Comparison of ENCODE assay signal across 8 mouse cellular contexts in the genomic region with DNA sequence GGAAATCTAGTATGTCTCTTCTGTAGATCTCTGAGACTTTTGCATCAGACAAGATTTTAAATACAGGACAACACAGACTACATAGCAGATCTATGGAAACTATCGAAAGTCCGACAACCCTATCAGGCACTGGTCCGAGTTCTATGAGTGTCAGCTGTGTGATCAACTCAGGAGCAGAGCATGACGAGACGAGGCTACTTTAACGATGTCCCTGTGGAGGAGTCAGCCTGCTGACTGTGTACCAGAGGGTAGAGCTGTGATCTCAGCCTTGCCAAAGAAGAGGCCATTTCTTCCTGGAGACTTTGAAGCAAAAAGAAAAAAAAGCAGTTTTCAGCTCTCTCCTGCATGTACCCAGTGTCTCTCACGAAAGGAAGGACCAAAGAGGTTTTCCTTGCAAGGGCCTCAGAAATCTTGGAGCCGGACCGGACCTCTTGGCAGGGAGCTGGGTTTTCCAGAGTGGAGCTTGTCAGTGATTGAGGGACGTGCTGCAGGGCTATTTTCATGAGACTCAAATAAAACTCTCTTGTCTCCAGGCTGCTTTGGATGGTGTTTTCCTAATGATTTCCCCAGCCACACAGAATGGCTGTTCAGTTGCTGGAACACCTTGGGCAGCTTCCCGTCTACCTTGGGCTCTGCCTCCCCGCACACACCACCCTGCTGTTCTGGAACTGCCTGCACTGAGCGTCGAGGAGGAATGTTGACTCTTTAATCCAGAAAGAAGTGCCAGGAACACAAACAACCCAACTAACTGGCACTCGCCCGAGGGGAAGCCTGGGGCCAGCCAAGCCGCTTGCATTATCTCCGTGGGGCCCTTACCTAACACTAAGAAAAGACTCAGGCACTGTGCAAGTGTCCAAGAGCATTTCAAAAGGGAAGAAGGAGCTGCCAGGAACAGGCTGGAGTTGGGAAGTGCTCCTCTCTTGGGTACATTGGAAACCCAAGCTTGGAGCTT. TPM values are rescaled to one million over a fixed set of nuclear protein-coding genes. Genes with fewer than 3 reads are reported as not detected.
DNase-seq lines count a peak whose midpoint lies in the region; ATAC-seq and TF ChIP-seq lines count a peak whose summit lies in the region.

No protein-coding gene starts in this region.

- peak; percentile 3 for DNase-seq in cerebellum, adult 9-10 months
- DNase-seq in cerebellum, adult 8-10 months, result no peak
- peak; percentile 39 for DNase-seq in midbrain, postnatal 0 days (ENCODE audit: low spot score)
- DNase-seq in midbrain, embryonic 11.5 days (ENCODE audit: low spot score, missing footprints), result no peak
- peak; percentile 51 to 72 for DNase-seq in gastrocnemius, postnatal 4 days (ENCODE audit: low spot score in 2 of 2)
- DNase-seq in lung, adult 2 months, result peak; percentile 40
- DNase-seq in embryo, embryonic 10.5 days (ENCODE audit: low spot score), result no peak

- no peaks in the 10 kb centered on the region for H3K9me3 ChIP-seq in midbrain, postnatal 0 days (ENCODE audit: low read length)
- H3K9me3 ChIP-seq in midbrain, embryonic 11.5 days (ENCODE audit: control insufficient read depth, low read length), result no peaks in the 10 kb centered on the region
- no peaks in the 10 kb centered on the region for H3K9me3 ChIP-seq in liver, embryonic 12.5 days (replicated peaks)

- no peak overlapping the region; the same call in 1 of the 2 replicates for H3K27ac ChIP-seq in midbrain, postnatal 0 days (ENCODE audit: low read depth, low read length)
- no peak overlapping the region for H3K27ac ChIP-seq in midbrain, embryonic 11.5 days (ENCODE audit: low read depth, low read length)
- H3K27ac ChIP-seq in liver, embryonic 12.5 days, result no peak overlapping the region

- H3K4me3 ChIP-seq in midbrain, postnatal 0 days (ENCODE audit: low read depth, low read length), result no peak overlapping the region
- no peak overlapping the region for H3K4me3 ChIP-seq in midbrain, embryonic 11.5 days (ENCODE audit: low read depth, low read length)
- no peak overlapping the region for H3K4me3 ChIP-seq in lung, adult 2 months (replicated peaks; ENCODE audit: extremely low read depth, low read depth, low read length)
- no peak overlapping the region for H3K4me3 ChIP-seq in liver, embryonic 12.5 days

- no peaks in the 10 kb centered on the region for H3K27me3 ChIP-seq in midbrain, postnatal 0 days (ENCODE audit: insufficient read depth, low read length)
- H3K27me3 ChIP-seq in midbrain, embryonic 11.5 days (ENCODE audit: control insufficient read depth, insufficient read depth, low read length), result no peaks in the 10 kb centered on the region
- H3K27me3 ChIP-seq in liver, embryonic 12.5 days (replicated peaks), result no peaks in the 10 kb centered on the region

- no peak for TF ChIP-seq POLR2A in lung, adult 2 months (IDR thresholded peaks at IDR 0.05; ENCODE audit: borderline replicate concordance, extremely low read depth, low read depth, low read length)

- H3K4me1 ChIP-seq in midbrain, postnatal 0 days (ENCODE audit: insufficient read depth, low read length), result no peaks in the 10 kb centered on the region
- H3K4me1 ChIP-seq in midbrain, embryonic 11.5 days (ENCODE audit: control insufficient read depth, insufficient read depth, low read length), result no peaks in the 10 kb centered on the region
- H3K4me1 ChIP-seq in lung, adult 2 months (ENCODE audit: control insufficient read depth, insufficient read depth, low read length), result peaks cover 11% of the 10 kb centered on the region
- no peaks in the 10 kb centered on the region for H3K4me1 ChIP-seq in liver, embryonic 12.5 days

- no peak for ATAC-seq in midbrain, postnatal 0 days (ENCODE audit: low FRiP score)
- no peak for ATAC-seq in midbrain, embryonic 11.5 days (ENCODE audit: low FRiP score)
- ATAC-seq in liver, embryonic 12.5 days, result no peak

- H3K36me3 ChIP-seq in midbrain, postnatal 0 days (ENCODE audit: insufficient read depth, low read length), result no peaks in the 10 kb centered on the region
- no peaks in the 10 kb centered on the region for H3K36me3 ChIP-seq in midbrain, embryonic 11.5 days (ENCODE audit: control insufficient read depth, insufficient read depth, low read length)
- H3K36me3 ChIP-seq in liver, embryonic 12.5 days, result no peaks in the 10 kb centered on the region

- no peak overlapping the region for H3K9ac ChIP-seq in midbrain, postnatal 0 days (replicated peaks; ENCODE audit: low read length, poor library complexity, severe bottlenecking)
- H3K9ac ChIP-seq in midbrain, embryonic 11.5 days (ENCODE audit: low read length), result no peak overlapping the region
- H3K9ac ChIP-seq in liver, embryonic 12.5 days, result no peak overlapping the region

- H3K4me2 ChIP-seq in midbrain, postnatal 0 days (ENCODE audit: low read depth, low read length, poor library complexity, severe bottlenecking), result no peak overlapping the region
- no peak overlapping the region for H3K4me2 ChIP-seq in midbrain, embryonic 11.5 days
- no peak overlapping the region for H3K4me2 ChIP-seq in liver, embryonic 12.5 days

- 53% methylated on average over 18 of the region's 18 CpGs for WGBS in midbrain, postnatal 0 days
- 74% methylated on average over 18 of the region's 18 CpGs for WGBS in midbrain, embryonic 11.5 days
- WGBS in lung, adult 2 months, result 47% methylated on average over 18 of the region's 18 CpGs
- 69% methylated on average over 18 of the region's 18 CpGs for WGBS in liver, embryonic 12.5 days (ENCODE audit: insufficient replicate concordance)

- no peak for TF ChIP-seq CTCF in midbrain, postnatal 0 days (IDR thresholded peaks at IDR 0.05)
- no peak for TF ChIP-seq CTCF in lung, adult 2 months (IDR thresholded peaks at IDR 0.05; ENCODE audit: insufficient read depth, low read length)

RNA-seq across cellular contexts. Expression of a gene that starts 32.1 kb away (rescaled TPM):
- total RNA-seq in midbrain, postnatal 0 days (2014; rRNA removed), result 1.9 and 2.8 TPM in 2 replicates
- 0.53 and 0.57 TPM in 2 replicates for polyA plus RNA-seq in midbrain, postnatal 0 days (2015; fragmentation: Nextera tagmentation; extraction: Ambion mirVana)
- 0.86 and 0.91 TPM in 2 replicates for polyA plus RNA-seq in midbrain, embryonic 11.5 days (2014; fragmentation: Nextera tagmentation; extraction: Ambion mirVana)
- 10 to 100 TPM; 14.2 to 14.5 TPM for total RNA-seq in gastrocnemius, postnatal 4 days (2021)
- 5.1 and 5.4 TPM in 2 replicates for polyA plus RNA-seq in lung, adult 2 months (2012; rRNA removed)
- polyA plus RNA-seq in liver, embryonic 12.5 days (2016; fragmentation: Nextera tagmentation; extraction: Ambion mirVana), result 0.25 and 0.30 TPM in 2 replicates

RNA-seq across cellular contexts. Expression of a gene that starts 39.5 kb away (rescaled TPM):
- 17.4 and 19.5 TPM in 2 replicates for total RNA-seq in midbrain, postnatal 0 days (2014; rRNA removed)
- polyA plus RNA-seq in midbrain, postnatal 0 days (2015; fragmentation: Nextera tagmentation; extraction: Ambion mirVana), result 18.9 and 20.2 TPM in 2 replicates
- polyA plus RNA-seq in midbrain, embryonic 11.5 days (2014; fragmentation: Nextera tagmentation; extraction: Ambion mirVana), result 42.1 and 42.3 TPM in 2 replicates
- total RNA-seq in gastrocnemius, postnatal 4 days (2021), result 10 to 100 TPM; 25.9 to 27.6 TPM
- polyA plus RNA-seq in lung, adult 2 months (2012; rRNA removed), result 0.92 and 2.4 TPM in 2 replicates
- polyA plus RNA-seq in liver, embryonic 12.5 days (2016; fragmentation: Nextera tagmentation; extraction: Ambion mirVana), result 32.7 and 38.8 TPM in 2 replicates

RNA-seq across cellular contexts. Expression of a gene that starts 39.8 kb away (rescaled TPM):
- 1.3 and 4.3 TPM in 2 replicates for total RNA-seq in midbrain, postnatal 0 days (2014; rRNA removed)
- 10.7 and 10.9 TPM in 2 replicates for polyA plus RNA-seq in midbrain, postnatal 0 days (2015; fragmentation: Nextera tagmentation; extraction: Ambion mirVana)
- polyA plus RNA-seq in midbrain, embryonic 11.5 days (2014; fragmentation: Nextera tagmentation; extraction: Ambion mirVana), result 3.3 and 3.5 TPM in 2 replicates
- 10 to 100 TPM; 17.3 to 18.5 TPM for total RNA-seq in gastrocnemius, postnatal 4 days (2021)
- 11.1 TPM in 2 replicates for polyA plus RNA-seq in lung, adult 2 months (2012; rRNA removed)
- 5.4 and 5.8 TPM in 2 replicates for polyA plus RNA-seq in liver, embryonic 12.5 days (2016; fragmentation: Nextera tagmentation; extraction: Ambion mirVana)

Comparison
In these comparisons a context has a peak if more than half of its experiments do, and no peak if none do; other contexts are left out.
1. DNase-seq: peak in cerebellum, adult 9-10 months (single experiment), midbrain, postnatal 0 days (single experiment), gastrocnemius, postnatal 4 days (2 of 2) and lung, adult 2 months (single experiment); none in cerebellum, adult 8-10 months (single experiment), midbrain, embryonic 11.5 days (single experiment) and embryo, embryonic 10.5 days (single experiment).